In the genomic region with DNA sequence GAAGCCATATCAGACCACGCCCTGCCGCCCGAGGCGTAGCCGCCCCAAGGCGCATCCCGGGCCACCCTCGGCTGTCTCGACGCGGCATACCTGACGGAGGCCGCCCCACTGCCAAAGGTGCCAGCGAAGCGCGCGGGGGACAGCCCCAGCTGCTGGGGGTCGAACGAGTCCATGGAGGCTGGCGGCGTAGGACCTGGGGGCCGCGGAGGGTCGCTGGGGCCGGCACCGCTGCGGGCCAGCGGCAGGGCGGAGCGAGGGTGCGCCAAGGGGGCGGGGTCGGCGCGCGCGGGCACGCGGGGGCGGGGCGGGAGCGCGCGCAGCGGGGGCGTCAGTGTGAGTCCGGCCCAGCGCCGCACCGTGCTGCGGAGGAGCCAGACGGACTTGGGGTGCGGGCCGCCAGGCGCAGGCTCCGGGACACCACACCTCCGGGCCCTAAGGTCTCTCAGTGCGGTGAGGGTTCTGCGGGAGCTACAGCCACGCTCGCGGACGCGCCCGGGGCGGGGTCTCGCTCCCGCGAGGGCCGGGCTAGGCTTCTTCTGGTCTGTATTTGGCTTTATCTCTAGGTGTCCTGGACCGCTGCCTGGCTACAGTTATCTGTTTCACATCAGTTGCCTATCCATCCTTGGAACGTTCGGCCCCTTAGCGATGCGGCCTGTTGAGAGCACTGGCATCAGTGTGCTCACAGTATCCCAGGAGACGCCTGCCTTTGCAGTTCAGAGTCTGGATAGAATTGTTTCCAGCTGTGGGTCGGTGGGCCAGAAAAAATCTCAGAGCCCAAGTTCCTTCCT, we compare ENCODE assay signal across 8 mouse cellular contexts.
DNase-seq lines count a peak whose midpoint lies in the region; ATAC-seq and TF ChIP-seq lines count a peak whose summit lies in the region.

No protein-coding gene starts in this region.

- peaks cover 16% of the 10 kb centered on the region for H3K4me1 ChIP-seq in G1E (ENCODE audit: insufficient read depth, low read depth, low read length)
- H3K4me1 ChIP-seq in forebrain, postnatal 0 days (ENCODE audit: insufficient read depth) = peaks cover 6% of the 10 kb centered on the region; the same call in 1 of the 2 replicates
- no peaks in the 10 kb centered on the region; the same call in 1 of the 2 replicates for H3K4me1 ChIP-seq in lung, adult 2 months (ENCODE audit: control insufficient read depth, insufficient read depth, low read length)
- H3K4me1 ChIP-seq in neural tube, embryonic 15.5 days = peaks cover 41% of the 10 kb centered on the region

- WGBS in forebrain, postnatal 0 days = 2% methylated on average over 69 of the region's 77 CpGs
- 1% methylated on average over 67 of the region's 77 CpGs for WGBS in lung, adult 2 months
- under 1% methylated on average over 68 of the region's 77 CpGs for whole genome bisulfite sequencing in neural tube, embryonic 15.5 days

- H3K36me3 ChIP-seq in G1E (replicated peaks) = peaks cover 2% of the 10 kb centered on the region
- H3K36me3 ChIP-seq in forebrain, postnatal 0 days (ENCODE audit: insufficient read depth) = peaks cover 8% of the 10 kb centered on the region
- peaks cover 7% of the 10 kb centered on the region; the same call in 1 of the 2 replicates for H3K36me3 ChIP-seq in neural tube, embryonic 15.5 days

- peak overlapping the region; percentile 97 for H3K9ac ChIP-seq in forebrain, postnatal 0 days
- H3K9ac ChIP-seq in neural tube, embryonic 15.5 days (replicated peaks) = peak overlapping the region; percentile 100

- no peak for TF ChIP-seq CTCF in G1E (IDR thresholded peaks at IDR 0.05; ENCODE audit: low read depth, low read length)
- TF ChIP-seq CTCF in forebrain, postnatal 0 days (IDR thresholded peaks at IDR 0.05; ENCODE audit: low read depth) = no peak
- TF ChIP-seq CTCF in layer of hippocampus, adult 2 months (conservative IDR thresholded peaks at IDR 0.05) = no peak
- TF ChIP-seq CTCF in lung, adult 2 months (IDR thresholded peaks at IDR 0.05; ENCODE audit: insufficient read depth, low read length) = no peak

- H3K9me3 ChIP-seq in G1E (replicated peaks) = no peaks in the 10 kb centered on the region
- no peaks in the 10 kb centered on the region for H3K9me3 ChIP-seq in forebrain, postnatal 0 days (ENCODE audit: low read length)
- no peaks in the 10 kb centered on the region for H3K9me3 ChIP-seq in neural tube, embryonic 15.5 days (replicated peaks)

- peak overlapping the region; percentile 68 for H3K4me2 ChIP-seq in forebrain, postnatal 0 days (ENCODE audit: low read depth)
- peak overlapping the region; percentile 64 for H3K4me2 ChIP-seq in neural tube, embryonic 15.5 days

- ATAC-seq in G1E (ENCODE audit: extremely low read depth, insufficient number of reproducible peaks, low FRiP score, poor library complexity, severe bottlenecking) = peak; percentile 71
- ATAC-seq in forebrain, postnatal 0 days = peak; percentile 78
- peak; percentile 89 for ATAC-seq in neural tube, embryonic 15.5 days (ENCODE audit: low FRiP score)

- H3K27ac ChIP-seq in forebrain, postnatal 0 days (ENCODE audit: low read depth, low read length) = peak overlapping the region; percentile 98
- H3K27ac ChIP-seq in layer of hippocampus, adult 2 months = peak overlapping the region; percentile 99
- H3K27ac ChIP-seq in neural tube, embryonic 15.5 days (replicated peaks) = peak overlapping the region; percentile 99

- peak overlapping the region; percentile 90 for H3K4me3 ChIP-seq in G1E (ENCODE audit: low read depth, low read length)
- peak overlapping the region; percentile 98 for H3K4me3 ChIP-seq in forebrain, postnatal 0 days (ENCODE audit: low read depth, low read length)
- peak overlapping the region; percentile 95 for H3K4me3 ChIP-seq in layer of hippocampus, adult 2 months
- peak overlapping the region; percentile 97 for H3K4me3 ChIP-seq in lung, adult 2 months (replicated peaks; ENCODE audit: extremely low read depth, low read depth, low read length)
- peak overlapping the region; percentile 99 for H3K4me3 ChIP-seq in neural tube, embryonic 15.5 days (replicated peaks)

- peak; percentile 64; the same call in 1 of the 2 replicates for TF ChIP-seq POLR2A in lung, adult 2 months (IDR thresholded peaks at IDR 0.05; ENCODE audit: borderline replicate concordance, extremely low read depth, low read depth, low read length)

- H3K27me3 ChIP-seq in G1E (ENCODE audit: insufficient read depth, low read length) = peaks cover 21% of the 10 kb centered on the region
- H3K27me3 ChIP-seq in forebrain, postnatal 0 days (ENCODE audit: insufficient read depth, low read length) = no peaks in the 10 kb centered on the region
- no peaks in the 10 kb centered on the region for H3K27me3 ChIP-seq in neural tube, embryonic 15.5 days (replicated peaks)

- peak; percentile 76 for DNase-seq in G1E (ENCODE audit: low spot score)
- DNase-seq in cerebellum, adult 18-20 months = peak; percentile 76 to 91
- peak; percentile 88 for DNase-seq in forebrain, postnatal 0 days
- peak; percentile 83 for DNase-seq in heart, postnatal 4 days
- DNase-seq in layer of hippocampus, adult 2 months (ENCODE audit: low spot score in 2 of 2) = peak; percentile 49 to 75
- peak; percentile 84 for DNase-seq in lung, adult 2 months
- peak; percentile 83 for DNase-seq in testis, postnatal 14 days (ENCODE audit: low spot score)

Comparison
In these comparisons a context has a peak if more than half of its experiments do, and no peak if none do; other contexts are left out.
1. Peak in every context shown above with its lines: DNase-seq, ATAC-seq, H3K4me3 ChIP-seq and H3K27ac ChIP-seq.